14 mouse cellular contexts compared by ENCODE assay signal in genomic region chr14:75518196-75518887, GRCm38 (mm10).
DNase-seq lines count a peak whose midpoint lies in the region; ATAC-seq and TF ChIP-seq lines count a peak whose summit lies in the region.
"Had no signal": no experiment of that assay in that cellular context is flagged by ENCODE, and none has a peak within 500 bp of the region (broad histone marks: within the 10 kb centered on the region; RNA-seq: fewer than 3 reads in every experiment).

No protein-coding gene starts in this region.

- no peak; the same call in 1 of the 2 replicates for ATAC-seq in liver, embryonic 11.5 days (replicated peaks; ENCODE audit: low FRiP score)
- ATAC-seq in forebrain, embryonic 13.5 days: peak; percentile 81
- peak; percentile 33; the same call in 1 of the 2 replicates for ATAC-seq in liver, embryonic 14.5 days (ENCODE audit: insufficient read depth)
- ATAC-seq: Patski had no signal

- H3K27me3 ChIP-seq in liver, embryonic 11.5 days (replicated peaks; ENCODE audit: control insufficient read depth, insufficient read depth, low read length): no peaks in the 10 kb centered on the region
- no peaks in the 10 kb centered on the region for H3K27me3 ChIP-seq in forebrain, embryonic 13.5 days
- no peaks in the 10 kb centered on the region for H3K27me3 ChIP-seq in liver, embryonic 14.5 days (ENCODE audit: control insufficient read depth, insufficient read depth, low read length)
- H3K27me3 ChIP-seq: embryonic facial prominence, embryonic 13.5 days had no signal

- no peak for TF ChIP-seq POLR2A in brain, embryonic 14.5 days (IDR thresholded peaks at IDR 0.05; ENCODE audit: borderline replicate concordance, extremely low read depth, insufficient read depth, insufficient read length, poor library complexity, severe bottlenecking)

- no peaks in the 10 kb centered on the region for H3K9me3 ChIP-seq in liver, embryonic 11.5 days (ENCODE audit: control insufficient read depth, low read length)
- no peaks in the 10 kb centered on the region for H3K9me3 ChIP-seq in forebrain, embryonic 13.5 days (replicated peaks)
- H3K9me3 ChIP-seq in liver, embryonic 14.5 days (ENCODE audit: control insufficient read depth, low read length): no peaks in the 10 kb centered on the region
- H3K9me3 ChIP-seq: embryonic facial prominence, embryonic 13.5 days had no signal

- H3K4me3 ChIP-seq in liver, embryonic 11.5 days (ENCODE audit: low read depth, low read length): no peak overlapping the region
- H3K4me3 ChIP-seq in forebrain, embryonic 13.5 days: no peak overlapping the region
- no peak overlapping the region for H3K4me3 ChIP-seq in liver, embryonic 14.5 days (ENCODE audit: insufficient read depth in 1 of 2, low read depth in 2 of 2, low read length in 2 of 2)
- H3K4me3 ChIP-seq: embryonic facial prominence, embryonic 13.5 days had no signal

- DNase-seq in liver, embryonic 11.5 days (ENCODE audit: low spot score): no peak
- no peak for DNase-seq in liver
- peak; percentile 90 for DNase-seq in brain, embryonic 14.5 days (ENCODE audit: low read depth)
- no peak for DNase-seq in liver, embryonic 14.5 days (ENCODE audit: low read depth in 3 of 3, low spot score in 3 of 3)
- DNase-seq in lung, adult 18-20 months: no peak
- no peak for DNase-seq in urinary bladder, postnatal 36 days (ENCODE audit: low spot score in 2 of 2)
- DNase-seq in lung, postnatal 36 days: no peak
- DNase-seq: cerebellum, adult 11-12 months; gastrocnemius, postnatal 36 days; lung, adult 2 months; thymus, postnatal 36 days had no signal

- H3K4me2 ChIP-seq in liver, embryonic 11.5 days: peak overlapping the region; percentile 8; the same call in 1 of the 2 replicates
- peak overlapping the region; percentile 22 for H3K4me2 ChIP-seq in forebrain, embryonic 13.5 days
- no peak overlapping the region for H3K4me2 ChIP-seq in liver, embryonic 14.5 days (ENCODE audit: low read depth)
- H3K4me2 ChIP-seq: embryonic facial prominence, embryonic 13.5 days had no signal

- H3K27ac ChIP-seq in liver, embryonic 11.5 days (ENCODE audit: low read depth, low read length): no peak overlapping the region
- H3K27ac ChIP-seq in forebrain, embryonic 13.5 days: peak overlapping the region; percentile 94
- no peak overlapping the region for H3K27ac ChIP-seq in liver, embryonic 14.5 days
- H3K27ac ChIP-seq: embryonic facial prominence, embryonic 13.5 days had no signal

- H3K4me1 ChIP-seq in liver, embryonic 11.5 days (replicated peaks; ENCODE audit: control insufficient read depth, insufficient read depth, low read length): no peaks in the 10 kb centered on the region
- peaks cover 52% of the 10 kb centered on the region for H3K4me1 ChIP-seq in forebrain, embryonic 13.5 days
- H3K4me1 ChIP-seq in liver, embryonic 14.5 days (replicated peaks; ENCODE audit: control insufficient read depth in 2 of 2, insufficient read depth in 2 of 2, low read length in 1 of 2): peaks cover 0 to 5% of the 10 kb centered on the region in 2 experiments; a peak in 3 of 4 replicates
- H3K4me1 ChIP-seq: embryonic facial prominence, embryonic 13.5 days had no signal

- no peak overlapping the region for H3K9ac ChIP-seq in liver, embryonic 11.5 days (ENCODE audit: low read depth, low read length)
- H3K9ac ChIP-seq in forebrain, embryonic 13.5 days: no peak overlapping the region
- H3K9ac ChIP-seq in liver, embryonic 14.5 days (replicated peaks): no peak overlapping the region
- H3K9ac ChIP-seq: embryonic facial prominence, embryonic 13.5 days had no signal

- TF ChIP-seq CTCF in brain, embryonic 14.5 days (IDR thresholded peaks at IDR 0.05; ENCODE audit: borderline replicate concordance, extremely low read depth, insufficient read depth, insufficient read length): no peak
- no peak for TF ChIP-seq CTCF in liver, embryonic 14.5 days (IDR thresholded peaks at IDR 0.05; ENCODE audit: low read depth)

- no peaks in the 10 kb centered on the region for H3K36me3 ChIP-seq in liver, embryonic 11.5 days (ENCODE audit: control insufficient read depth, insufficient read depth, low read length)
- no peaks in the 10 kb centered on the region; the same call in 1 of the 2 replicates for H3K36me3 ChIP-seq in forebrain, embryonic 13.5 days (ENCODE audit: poor library complexity, severe bottlenecking)
- H3K36me3 ChIP-seq in liver, embryonic 14.5 days (replicated peaks; ENCODE audit: control insufficient read depth, insufficient read depth, low read depth): no peaks in the 10 kb centered on the region
- H3K36me3 ChIP-seq: embryonic facial prominence, embryonic 13.5 days had no signal

- 73% methylated on average over 15 of the region's 15 CpGs for WGBS in liver, embryonic 11.5 days
- 27% methylated on average over 15 of the region's 15 CpGs for WGBS in forebrain, embryonic 13.5 days
- WGBS in liver, embryonic 14.5 days (ENCODE audit: insufficient replicate concordance): 57% methylated on average over 15 of the region's 15 CpGs

- TF ChIP-seq EP300 in liver, embryonic 14.5 days (IDR thresholded peaks at IDR 0.05; ENCODE audit: low read depth): no peak
